Comparison of ENCODE assay signal across 28 mouse cellular contexts in genomic region chr11:58230396-58230910, GRCm38 (mm10). TPM values are rescaled to one million over a fixed set of nuclear protein-coding genes. Genes with fewer than 3 reads are reported as not detected.
DNase-seq lines count a peak whose midpoint lies in the region; ATAC-seq lines count a peak whose summit lies in the region.
"Had no signal": no experiment of that assay in that cellular context is flagged by ENCODE, and none has a peak within 500 bp of the region (broad histone marks: within the 10 kb centered on the region; RNA-seq: fewer than 3 reads in every experiment).

No protein-coding gene starts in this region.

- H3K4me3 ChIP-seq in heart, embryonic 14.5 days (ENCODE audit: control insufficient read depth in 1 of 2, insufficient read depth in 1 of 2, low read depth in 1 of 2, low read length in 2 of 2): no peak overlapping the region
- H3K4me3 ChIP-seq in embryonic facial prominence, embryonic 11.5 days (ENCODE audit: low read depth, low read length): no peak overlapping the region
- no peak overlapping the region for H3K4me3 ChIP-seq in midbrain, embryonic 16.5 days (ENCODE audit: low read depth, low read length)
- no peak overlapping the region for H3K4me3 ChIP-seq in neural tube, embryonic 15.5 days (replicated peaks)
- H3K4me3 ChIP-seq: embryonic facial prominence, embryonic 13.5 days; forebrain, embryonic 15.5 days; heart, embryonic 15.5 days; neural tube, embryonic 13.5 days had no signal

- H3K9me3 ChIP-seq in heart, embryonic 14.5 days (ENCODE audit: control insufficient read depth, low read length): no peaks in the 10 kb centered on the region
- H3K9me3 ChIP-seq in embryonic facial prominence, embryonic 11.5 days (replicated peaks; ENCODE audit: control insufficient read depth, low read length): no peaks in the 10 kb centered on the region
- H3K9me3 ChIP-seq in midbrain, embryonic 16.5 days (replicated peaks; ENCODE audit: control insufficient read depth, low read length, poor library complexity, severe bottlenecking): no peaks in the 10 kb centered on the region
- H3K9me3 ChIP-seq in neural tube, embryonic 15.5 days (replicated peaks): no peaks in the 10 kb centered on the region
- H3K9me3 ChIP-seq: embryonic facial prominence, embryonic 13.5 days; forebrain, embryonic 15.5 days; heart, embryonic 15.5 days; neural tube, embryonic 13.5 days had no signal

- 50% methylated on average over 16 of the region's 16 CpGs for WGBS in heart, embryonic 14.5 days
- 54% methylated on average over 16 of the region's 16 CpGs for WGBS in embryonic facial prominence, embryonic 11.5 days
- 72% methylated on average over 16 of the region's 16 CpGs for WGBS in midbrain, embryonic 16.5 days
- 72% methylated on average over 16 of the region's 16 CpGs for WGBS in neural tube, embryonic 15.5 days

- no peak overlapping the region for H3K27ac ChIP-seq in heart, embryonic 14.5 days (replicated peaks in 1 of 2; ENCODE audit: control insufficient read depth in 1 of 2, insufficient read depth in 1 of 2, low read depth in 2 of 2, low read length in 2 of 2)
- no peak overlapping the region for H3K27ac ChIP-seq in embryonic facial prominence, embryonic 11.5 days (replicated peaks; ENCODE audit: low read depth, low read length)
- H3K27ac ChIP-seq in midbrain, embryonic 16.5 days (ENCODE audit: low read length): no peak overlapping the region
- no peak overlapping the region for H3K27ac ChIP-seq in neural tube, embryonic 15.5 days (replicated peaks)
- H3K27ac ChIP-seq: embryonic facial prominence, embryonic 13.5 days; forebrain, embryonic 15.5 days; heart, embryonic 15.5 days; neural tube, embryonic 13.5 days had no signal

- no peak for ATAC-seq in heart, embryonic 14.5 days (ENCODE audit: insufficient number of reproducible peaks, insufficient read depth, low FRiP score, low read depth)
- ATAC-seq in embryonic facial prominence, embryonic 11.5 days (replicated peaks; ENCODE audit: insufficient number of reproducible peaks, low FRiP score, low TSS enrichment, low read depth): no peak
- ATAC-seq in midbrain, embryonic 16.5 days: no peak
- ATAC-seq in neural tube, embryonic 15.5 days (ENCODE audit: low FRiP score): no peak
- ATAC-seq: forebrain, embryonic 15.5 days; liver, postnatal 0 days had no signal

- H3K27me3 ChIP-seq in heart, embryonic 14.5 days (ENCODE audit: control insufficient read depth, insufficient read depth, low read length): no peaks in the 10 kb centered on the region
- no peaks in the 10 kb centered on the region for H3K27me3 ChIP-seq in embryonic facial prominence, embryonic 11.5 days (ENCODE audit: control insufficient read depth, insufficient read depth, low read length)
- H3K27me3 ChIP-seq in midbrain, embryonic 16.5 days (ENCODE audit: control insufficient read depth, insufficient read depth, low read depth, low read length): no peaks in the 10 kb centered on the region
- H3K27me3 ChIP-seq in neural tube, embryonic 15.5 days (replicated peaks): no peaks in the 10 kb centered on the region
- H3K27me3 ChIP-seq: embryonic facial prominence, embryonic 13.5 days; forebrain, embryonic 15.5 days; neural tube, embryonic 13.5 days had no signal

- H3K36me3 ChIP-seq in heart, embryonic 14.5 days (ENCODE audit: control insufficient read depth, insufficient read depth, low read length): no peaks in the 10 kb centered on the region
- H3K36me3 ChIP-seq in embryonic facial prominence, embryonic 11.5 days (replicated peaks; ENCODE audit: control insufficient read depth, insufficient read depth, low read depth, low read length): no peaks in the 10 kb centered on the region
- no peaks in the 10 kb centered on the region for H3K36me3 ChIP-seq in midbrain, embryonic 16.5 days (ENCODE audit: control insufficient read depth, insufficient read depth, low read length)
- H3K36me3 ChIP-seq in neural tube, embryonic 15.5 days: no peaks in the 10 kb centered on the region
- H3K36me3 ChIP-seq: embryonic facial prominence, embryonic 13.5 days; forebrain, embryonic 15.5 days; heart, embryonic 15.5 days; neural tube, embryonic 13.5 days had no signal

- H3K4me2 ChIP-seq in heart, embryonic 14.5 days (ENCODE audit: low read length): peak overlapping the region; percentile 6; the same call in 1 of the 2 replicates
- no peak overlapping the region for H3K4me2 ChIP-seq in embryonic facial prominence, embryonic 11.5 days (ENCODE audit: low read depth, low read length)
- no peak overlapping the region for H3K4me2 ChIP-seq in midbrain, embryonic 16.5 days (ENCODE audit: low read length)
- no peak overlapping the region for H3K4me2 ChIP-seq in neural tube, embryonic 15.5 days
- H3K4me2 ChIP-seq: embryonic facial prominence, embryonic 13.5 days; forebrain, embryonic 15.5 days; heart, embryonic 15.5 days; neural tube, embryonic 13.5 days had no signal

- peaks cover 0 to 3% of the 10 kb centered on the region in 2 experiments; a peak in 2 of 4 replicates for H3K4me1 ChIP-seq in heart, embryonic 14.5 days (ENCODE audit: control insufficient read depth in 2 of 2, insufficient read depth in 2 of 2, low read length in 2 of 2)
- H3K4me1 ChIP-seq in embryonic facial prominence, embryonic 11.5 days (ENCODE audit: control insufficient read depth, insufficient read depth, low read length): no peaks in the 10 kb centered on the region
- H3K4me1 ChIP-seq in midbrain, embryonic 16.5 days (ENCODE audit: control insufficient read depth, insufficient read depth, low read length): no peaks in the 10 kb centered on the region; the same call in 1 of the 2 replicates
- H3K4me1 ChIP-seq in neural tube, embryonic 15.5 days: no peaks in the 10 kb centered on the region
- H3K4me1 ChIP-seq: embryonic facial prominence, embryonic 13.5 days; forebrain, embryonic 15.5 days; neural tube, embryonic 13.5 days had no signal

- DNase-seq in heart, postnatal 4 days: no peak
- peak; percentile 97 for DNase-seq in MN1 (ENCODE audit: low spot score)
- peak; percentile 11 for DNase-seq in embryonic facial prominence, embryonic 11.5 days (ENCODE audit: low spot score)
- peak; percentile 64 to 80 for DNase-seq in thymus, postnatal 10 days (ENCODE audit: low spot score in 2 of 2)
- no peak for DNase-seq in frontal cortex, postnatal 36 days (ENCODE audit: low spot score in 2 of 2)
- DNase-seq: cerebellum, adult 18-20 months; cerebellum, postnatal 25 days; kidney, adult 8-10 months; kidney, postnatal 14 days; left cerebral cortex, postnatal 4 days; liver; liver, postnatal 0 days; lung, postnatal 14 days; right cerebral cortex, postnatal 14 days had no signal

- no peak overlapping the region for H3K9ac ChIP-seq in heart, embryonic 14.5 days (ENCODE audit: low read length)
- no peak overlapping the region for H3K9ac ChIP-seq in embryonic facial prominence, embryonic 11.5 days (replicated peaks; ENCODE audit: low read length)
- no peak overlapping the region for H3K9ac ChIP-seq in midbrain, embryonic 16.5 days (ENCODE audit: low read depth, low read length)
- no peak overlapping the region for H3K9ac ChIP-seq in neural tube, embryonic 15.5 days (replicated peaks)
- H3K9ac ChIP-seq: embryonic facial prominence, embryonic 13.5 days; forebrain, embryonic 15.5 days; heart, embryonic 15.5 days; liver, postnatal 0 days; neural tube, embryonic 13.5 days had no signal

RNA-seq across cellular contexts. Expression of gene Irgm2, which starts 31.0 kb away (rescaled TPM):
- 4.3 and 5.6 TPM in 2 replicates for polyA plus RNA-seq in heart, embryonic 14.5 days (2014; fragmentation: Nextera tagmentation; extraction: Ambion mirVana)
- total RNA-seq in heart, postnatal 4 days (2021): 1 to 10 TPM; 4.4 to 4.8 TPM
- polyA plus RNA-seq in embryonic facial prominence, embryonic 11.5 days (2014; fragmentation: Nextera tagmentation; extraction: Ambion mirVana): 0.52 and 1.5 TPM in 2 replicates
- 1.0 and 1.1 TPM in 2 replicates for polyA plus RNA-seq in midbrain, embryonic 16.5 days (2015; fragmentation: Nextera tagmentation; extraction: Ambion mirVana)
- polyA plus RNA-seq in neural tube, embryonic 15.5 days (2015; fragmentation: Nextera tagmentation; extraction: Ambion mirVana): 1.3 and 3.4 TPM in 2 replicates

RNA-seq across cellular contexts. Expression of gene Igtp, which starts 31.1 kb away (rescaled TPM):
- 6.2 and 7.9 TPM in 2 replicates for polyA plus RNA-seq in heart, embryonic 14.5 days (2014; fragmentation: Nextera tagmentation; extraction: Ambion mirVana)
- total RNA-seq in heart, postnatal 4 days (2021): 1 to 10 TPM; 4.8 to 4.9 TPM
- polyA plus RNA-seq in embryonic facial prominence, embryonic 11.5 days (2014; fragmentation: Nextera tagmentation; extraction: Ambion mirVana): 2.3 and 2.5 TPM in 2 replicates
- polyA plus RNA-seq in midbrain, embryonic 16.5 days (2015; fragmentation: Nextera tagmentation; extraction: Ambion mirVana): 1.2 and 1.6 TPM in 2 replicates
- 2.4 and 8.2 TPM in 2 replicates for polyA plus RNA-seq in neural tube, embryonic 15.5 days (2015; fragmentation: Nextera tagmentation; extraction: Ambion mirVana)

RNA-seq across cellular contexts. Expression of gene 4930438A08Rik, which starts 44.1 kb away (rescaled TPM):
- not detected in 2 replicates for polyA plus RNA-seq in heart, embryonic 14.5 days (2014; fragmentation: Nextera tagmentation; extraction: Ambion mirVana)
- not detected for total RNA-seq in heart, postnatal 4 days (2021)
- 0.20 TPM in 1 of 2 replicates, not detected in the other for polyA plus RNA-seq in embryonic facial prominence, embryonic 11.5 days (2014; fragmentation: Nextera tagmentation; extraction: Ambion mirVana)
- not detected in 2 replicates for polyA plus RNA-seq in midbrain, embryonic 16.5 days (2015; fragmentation: Nextera tagmentation; extraction: Ambion mirVana)
- not detected in 2 replicates for polyA plus RNA-seq in neural tube, embryonic 15.5 days (2015; fragmentation: Nextera tagmentation; extraction: Ambion mirVana)
- total RNA-seq: adrenal gland, adult 18-20 months; layer of hippocampus, adult 8-10 months; left cerebral cortex, adult 18-20 months; left cerebral cortex, postnatal 4 days; megakaryocyte-erythroid progenitor cell, adult 5-6 weeks; MEL had no signal
- polyA plus RNA-seq: embryonic facial prominence, embryonic 13.5 days; forebrain, embryonic 15.5 days; heart, embryonic 15.5 days; hindbrain, embryonic 11.5 days; neural tube, embryonic 13.5 days; stomach, embryonic 14.5 days had no signal

RNA-seq across cellular contexts. Expression of gene Mrpl22, which starts 59.0 kb away (rescaled TPM):
- polyA plus RNA-seq in heart, embryonic 14.5 days (2014; fragmentation: Nextera tagmentation; extraction: Ambion mirVana): 107 and 116 TPM in 2 replicates
- 10 to 100 TPM; 50.1 to 54.3 TPM for total RNA-seq in heart, postnatal 4 days (2021)
- polyA plus RNA-seq in embryonic facial prominence, embryonic 11.5 days (2014; fragmentation: Nextera tagmentation; extraction: Ambion mirVana): 132 and 146 TPM in 2 replicates
- 88.5 and 93.4 TPM in 2 replicates for polyA plus RNA-seq in midbrain, embryonic 16.5 days (2015; fragmentation: Nextera tagmentation; extraction: Ambion mirVana)
- 99.2 and 107 TPM in 2 replicates for polyA plus RNA-seq in neural tube, embryonic 15.5 days (2015; fragmentation: Nextera tagmentation; extraction: Ambion mirVana)

Comparison
In these comparisons a context has a peak if more than half of its experiments do, and no peak if none do; other contexts are left out.
1. DNase-seq: peak in MN1 (single experiment), embryonic facial prominence, embryonic 11.5 days (single experiment) and thymus, postnatal 10 days (2 of 2); none in heart, postnatal 4 days (single experiment) and frontal cortex, postnatal 36 days (0 of 2).